Mouse (Mus musculus) G1E-ER4 (cell line): ENCODE results near the gene Myo1g. TPM values are rescaled to one million over a fixed set of nuclear protein-coding genes. Genes with fewer than 3 reads are reported as not detected.

ENCODE experiments used
- GATA1 ChIP-seq: IDR thresholded peaks from one replicate; pipeline ENCODE4 v1.8.0; 2012; ENCODE audit warnings: low read length, inconsistent platforms
- polyA plus RNA-seq: library from polyadenylated mRNA; stranded (reverse); fragments of >175 nt; gene quantifications from 2 replicates; pipeline ENCODE4 v1.2.3, GENCODE M21; 2012

Myo1g gene
- polyA plus RNA-seq, result 27.9 and 34.5 TPM in 2 replicates

GRCm38 (mm10) chr11:6520507-6521173, at the start of gene Myo1g:
Gene Myo1g, minus strand, starts transcription at chr11:6520965.
- no peak for TF ChIP-seq GATA1

- TF ChIP-seq GATA1, result no peak
Measured at GRCm38 (mm10) chr11:6569410-6569777, 48.6 kb upstream of the Myo1g start.

GRCm38 (mm10) chr11:6568584-6569409, 48.0 kb upstream of the Myo1g start:
- no peak for TF ChIP-seq GATA1

- TF ChIP-seq GATA1, result no peak
Measured at GRCm38 (mm10) chr11:6567951-6568350, 47.2 kb upstream of the Myo1g start.

- TF ChIP-seq GATA1, result peak; percentile 49
Measured at GRCm38 (mm10) chr11:6566496-6566895, 45.7 kb upstream of the Myo1g start.

GRCm38 (mm10) chr11:6563201-6563600, 42.4 kb upstream of the Myo1g start:
- TF ChIP-seq GATA1, result no peak

GRCm38 (mm10) chr11:6562359-6562758, 41.6 kb upstream of the Myo1g start:
- TF ChIP-seq GATA1, result no peak

GRCm38 (mm10) chr11:6561474-6561873, 40.7 kb upstream of the Myo1g start:
- no peak for TF ChIP-seq GATA1

GRCm38 (mm10) chr11:6560655-6561360, 40.0 kb upstream of the Myo1g start:
- no peak for TF ChIP-seq GATA1

GRCm38 (mm10) chr11:6559996-6560395, 39.2 kb upstream of the Myo1g start:
- no peak for TF ChIP-seq GATA1

- TF ChIP-seq GATA1, result no peak
Measured at GRCm38 (mm10) chr11:6558234-6558633, 37.5 kb upstream of the Myo1g start.

- no peak for TF ChIP-seq GATA1
Measured at GRCm38 (mm10) chr11:6550201-6550600, 29.4 kb upstream of the Myo1g start.

GRCm38 (mm10) chr11:6549770-6550169, 29.0 kb upstream of the Myo1g start:
- no peak for TF ChIP-seq GATA1

GRCm38 (mm10) chr11:6547696-6548325, 27.0 kb upstream of the Myo1g start:
- TF ChIP-seq GATA1, result no peak

GRCm38 (mm10) chr11:6547037-6547680, 26.4 kb upstream of the Myo1g start:
- TF ChIP-seq GATA1, result no peak
